Mouse (Mus musculus) stomach, embryonic 16.5 days (tissue): Measurements from ENCODE around the gene C8b. TPM values are rescaled to one million over a fixed set of nuclear protein-coding genes. Genes with fewer than 3 reads are reported as not detected.

Source experiments
- polyA plus RNA-seq: library from polyadenylated mRNA; unstranded; fragments of >200 nt; fragmentation: Nextera tagmentation; extraction: Ambion mirVana; gene quantifications from 2 replicates; pipeline ENCODE4 v1.2.1, GENCODE M21; 2015

C8b gene
- polyA plus RNA-seq, 1 experiment from 2014 or later = 2.1 TPM

Other genes with a start within 250 kb of the C8b start
- gene Gm17662, start 91.0 kb downstream of the C8b start, polyA plus RNA-seq = not detected in 2 replicates
- gene C8a, start 110.1 kb downstream of the C8b start, polyA plus RNA-seq = 0.30 and 0.52 TPM in 2 replicates
- gene Fyb2, start 147.1 kb downstream of the C8b start, polyA plus RNA-seq = 0.09 TPM in 1 of 2 replicates, not detected in the other